Mouse (Mus musculus): ENCODE data around the gene Gsdmc3. TPM values are rescaled to one million over a fixed set of nuclear protein-coding genes. Genes with fewer than 3 reads are reported as not detected.
"Not testable (repeated sequence)": the region's sequence is repeated elsewhere in the genome, so short reads cannot be mapped to it uniquely, and the experiment has no call there.

Gene Gsdmc3
- polyA plus RNA-seq, 1 experiment from 2014 or later = not detected

DNA sequence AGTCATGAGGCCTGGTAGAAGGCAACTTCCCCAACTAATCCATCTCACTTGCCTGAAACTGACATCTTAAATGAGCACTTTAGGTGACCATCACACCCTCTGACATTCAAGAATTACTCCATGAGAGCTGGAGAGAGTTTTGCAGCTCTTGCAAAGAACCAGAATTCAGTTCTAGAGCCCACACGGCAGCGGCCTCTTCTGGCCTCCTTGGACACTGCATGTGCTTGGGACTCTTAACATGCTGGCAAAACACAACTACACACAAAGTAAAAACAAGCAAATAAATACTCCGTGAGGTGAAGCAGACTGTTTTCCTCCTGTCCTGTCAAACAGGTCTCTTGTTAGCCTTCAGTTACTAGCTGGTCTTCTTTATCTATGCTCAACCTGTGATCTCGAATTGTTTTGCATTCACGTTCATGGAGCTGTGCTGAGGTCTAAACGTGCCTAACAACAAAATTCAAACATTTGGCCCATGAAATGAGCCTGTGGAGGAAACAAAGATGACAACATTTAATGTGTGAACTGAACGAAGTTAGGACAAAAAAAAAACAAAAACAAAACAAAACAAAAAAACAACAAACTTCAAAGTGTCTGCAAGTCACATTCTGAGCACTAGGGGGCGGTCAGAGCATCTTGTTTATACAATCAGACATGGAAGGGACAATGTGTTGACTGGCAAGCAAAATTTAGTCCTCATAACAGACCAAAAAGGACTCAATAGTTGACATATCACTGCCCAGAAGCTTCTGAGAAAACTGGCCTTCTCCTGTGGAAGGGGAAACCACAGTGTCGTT lies 17.4 kb upstream of the Gsdmc3 start:
- not testable (repeated sequence) for H3K4me1 ChIP-seq (ENCODE audit: insufficient read depth); H3K27ac ChIP-seq (ENCODE audit: low read depth); H3K9me3 ChIP-seq (ENCODE audit: low read length); ATAC-seq; H3K27me3 ChIP-seq (ENCODE audit: insufficient read depth, low read length); H3K9ac ChIP-seq (replicated peaks); H3K36me3 ChIP-seq (replicated peaks; ENCODE audit: insufficient read depth, low read length)
- TF ChIP-seq CTCF (IDR thresholded peaks at IDR 0.05; ENCODE audit: low read depth) = peak; percentile 75
- Histone ChIP-seq H3K4me3 (ENCODE audit: low read depth, low read length) (peak overlapping the region; percentile 24; the same call in 1 of the 2 replicates), H3K4me2 (ENCODE audit: low read depth, low read length) (peak overlapping the region; percentile 50)
- WGBS (ENCODE audit: insufficient replicate concordance) = 24% methylated on average over 9 of the region's 9 CpGs
- peak; percentile 58 for DNase-seq

DNA sequence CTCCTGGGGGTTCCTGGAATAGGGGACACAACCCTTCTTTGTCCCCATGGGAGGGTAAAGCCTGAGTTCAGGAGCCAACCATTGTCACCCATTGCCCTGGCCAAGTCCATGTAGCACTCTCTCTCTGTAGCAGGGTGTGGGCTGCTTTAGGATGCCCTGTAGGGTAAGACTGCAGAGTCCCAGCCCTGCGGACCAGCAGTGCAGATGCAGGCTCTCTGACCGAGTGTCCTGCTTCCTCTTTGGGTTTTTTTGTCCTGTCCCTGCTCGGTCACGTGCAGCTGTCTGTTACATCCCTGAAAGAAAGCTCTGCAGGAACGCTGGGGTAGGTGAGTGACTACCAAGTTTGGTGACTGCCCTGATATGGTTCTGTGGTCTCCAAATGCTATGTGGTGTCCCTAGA lies 10.1 kb upstream of the Gsdmc3 start:
- H3K9ac ChIP-seq (replicated peaks); H3K36me3 ChIP-seq (replicated peaks; ENCODE audit: insufficient read depth, low read length); H3K4me1 ChIP-seq (ENCODE audit: insufficient read depth); H3K4me3 ChIP-seq (ENCODE audit: low read depth, low read length); H3K4me2 ChIP-seq (ENCODE audit: low read depth, low read length); DNase-seq; ATAC-seq; H3K27me3 ChIP-seq (ENCODE audit: insufficient read depth, low read length); H3K27ac ChIP-seq (ENCODE audit: low read depth); H3K9me3 ChIP-seq (ENCODE audit: low read length): not testable (repeated sequence)
- WGBS (ENCODE audit: insufficient replicate concordance) = 40% methylated on average over 3 of the region's 5 CpGs

DNA sequence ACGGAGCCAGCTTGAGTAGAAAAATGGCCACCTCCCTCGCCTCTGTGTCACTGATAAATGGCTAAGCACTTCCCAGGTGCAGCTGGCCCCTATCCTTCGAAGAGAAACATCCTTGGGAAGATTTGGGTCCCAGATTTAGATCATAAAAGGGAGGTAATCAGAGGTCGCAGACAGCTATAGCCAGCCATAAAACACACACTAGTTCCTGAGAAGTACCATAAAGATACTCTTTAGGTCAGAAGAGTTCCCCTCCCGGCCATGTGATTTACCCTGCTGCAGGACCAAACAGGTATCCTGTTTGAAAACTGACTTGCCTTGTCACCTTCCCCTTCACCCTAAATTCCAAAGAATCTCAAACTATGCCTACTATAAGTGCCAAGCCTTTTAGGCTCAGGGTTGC lies 9.6 kb upstream of the Gsdmc3 start:
- H3K4me1 ChIP-seq (ENCODE audit: insufficient read depth); H3K27ac ChIP-seq (ENCODE audit: low read depth); H3K9ac ChIP-seq (replicated peaks); H3K4me3 ChIP-seq (ENCODE audit: low read depth, low read length); ATAC-seq; DNase-seq; H3K36me3 ChIP-seq (replicated peaks; ENCODE audit: insufficient read depth, low read length); H3K9me3 ChIP-seq (ENCODE audit: low read length); H3K4me2 ChIP-seq (ENCODE audit: low read depth, low read length); H3K27me3 ChIP-seq (ENCODE audit: insufficient read depth, low read length): not testable (repeated sequence)
- no CpG with 5 or more reads among the region's 5 CpGs for WGBS (ENCODE audit: insufficient replicate concordance)

DNA sequence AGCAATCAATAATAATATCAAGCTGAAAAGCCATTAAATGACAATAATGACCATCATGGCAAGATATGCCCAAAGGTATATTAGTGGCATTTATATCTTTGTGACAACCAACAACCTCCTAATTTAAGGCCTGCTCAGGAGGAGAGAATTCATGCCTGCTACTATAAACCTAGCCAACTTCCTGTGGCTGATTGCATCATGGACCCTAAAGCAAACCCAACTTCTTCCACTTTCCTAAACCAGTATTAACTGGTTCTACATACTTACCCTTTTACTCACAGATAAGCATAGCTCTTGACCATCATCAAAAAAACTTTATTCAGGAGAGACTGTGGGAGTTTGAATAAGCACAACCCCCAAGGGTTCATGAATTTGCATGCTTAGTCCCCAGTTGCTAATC lies 2.2 kb downstream of the Gsdmc3 start:
- H3K9ac ChIP-seq (replicated peaks); H3K4me3 ChIP-seq (ENCODE audit: low read depth, low read length); H3K27me3 ChIP-seq (ENCODE audit: insufficient read depth, low read length); H3K27ac ChIP-seq (ENCODE audit: low read depth); H3K36me3 ChIP-seq (replicated peaks; ENCODE audit: insufficient read depth, low read length); DNase-seq; H3K4me2 ChIP-seq (ENCODE audit: low read depth, low read length); H3K4me1 ChIP-seq (ENCODE audit: insufficient read depth); ATAC-seq; H3K9me3 ChIP-seq (ENCODE audit: low read length): not testable (repeated sequence)

DNA sequence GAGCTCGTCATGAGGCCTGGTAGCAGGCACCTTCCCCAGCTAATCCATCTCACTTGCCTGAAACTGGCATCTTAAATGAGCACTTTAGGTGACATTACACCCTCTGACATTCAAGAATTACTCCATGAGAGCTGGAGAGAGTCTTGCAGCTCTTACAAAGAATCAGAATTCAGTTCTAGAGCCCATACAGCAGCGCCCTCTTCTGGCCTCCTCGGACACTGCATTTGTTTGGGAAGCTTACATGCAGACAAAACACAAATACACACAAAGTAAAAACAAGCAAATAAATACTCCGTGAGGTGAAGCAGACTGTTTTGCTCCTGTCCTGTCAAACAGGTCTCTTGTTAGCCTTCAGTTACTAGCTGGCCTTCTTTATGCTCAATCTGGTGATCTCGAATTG lies 16.4 kb downstream of the Gsdmc3 start:
- H3K4me1 ChIP-seq (ENCODE audit: insufficient read depth); H3K4me3 ChIP-seq (ENCODE audit: low read depth, low read length); ATAC-seq; H3K36me3 ChIP-seq (replicated peaks; ENCODE audit: insufficient read depth, low read length); H3K4me2 ChIP-seq (ENCODE audit: low read depth, low read length); H3K27me3 ChIP-seq (ENCODE audit: insufficient read depth, low read length); H3K9ac ChIP-seq (replicated peaks); H3K27ac ChIP-seq (ENCODE audit: low read depth); H3K9me3 ChIP-seq (ENCODE audit: low read length): not testable (repeated sequence)
- peak; percentile 26 for DNase-seq
- peak; percentile 40 for TF ChIP-seq CTCF (IDR thresholded peaks at IDR 0.05; ENCODE audit: low read depth)
- WGBS (ENCODE audit: insufficient replicate concordance) = 34% methylated on average over 5 of the region's 5 CpGs

Other genes starting within 250 kb of the Gsdmc3 start
- not detected in 2 replicates for gene Gsdmc2, start 33.4 kb downstream of the Gsdmc3 start, polyA plus RNA-seq (2015; fragmentation: Nextera tagmentation; extraction: Ambion mirVana)
- gene Gsdmc4, start 33.7 kb upstream of the Gsdmc3 start, polyA plus RNA-seq (2015; fragmentation: Nextera tagmentation; extraction: Ambion mirVana) = not detected in 2 replicates
- 36.6 and 37.0 TPM in 2 replicates for gene Fam49b, start 181.9 kb upstream of the Gsdmc3 start, polyA plus RNA-seq (2015; fragmentation: Nextera tagmentation; extraction: Ambion mirVana)

Measured in liver, postnatal 0 days (tissue).